Mouse (Mus musculus): ENCODE data around the gene Gm42957. TPM values are rescaled to one million over a fixed set of nuclear protein-coding genes. Genes with fewer than 3 reads are reported as not detected.
"Not testable (repeated sequence)": the region's sequence is repeated elsewhere in the genome, so short reads cannot be mapped to it uniquely, and the experiment has no call there.

The Gm42957 gene
- polyA plus RNA-seq, 1 experiment from 2014 or later, result not detected

- 81% methylated on average over 7 of the region's 7 CpGs for WGBS (ENCODE audit: insufficient replicate concordance)
- H3K9me3 ChIP-seq (replicated peaks; ENCODE audit: control insufficient read depth, low read length); ATAC-seq (replicated peaks; ENCODE audit: insufficient number of reproducible peaks, low FRiP score, low TSS enrichment); H3K27me3 ChIP-seq (ENCODE audit: control insufficient read depth, insufficient read depth, low read length); H3K4me2 ChIP-seq; H3K9ac ChIP-seq (ENCODE audit: low read depth, low read length); H3K36me3 ChIP-seq (ENCODE audit: control insufficient read depth, insufficient read depth, low read length); H3K27ac ChIP-seq (ENCODE audit: low read depth, low read length); H3K4me3 ChIP-seq (ENCODE audit: low read depth, low read length): not testable (repeated sequence)
- peaks cover 10% of the 10 kb centered on the region; the same call in 1 of the 2 replicates for H3K4me1 ChIP-seq (ENCODE audit: control insufficient read depth, insufficient read depth, low read length)
Measured at GRCm38 (mm10) chr3:96665732-96666363, 30.6 kb downstream of the Gm42957 start.

- ATAC-seq (replicated peaks; ENCODE audit: insufficient number of reproducible peaks, low FRiP score, low TSS enrichment), result no peak
- Histone ChIP-seq H3K4me3 (ENCODE audit: low read depth, low read length) (no peak overlapping the region), H3K36me3 (ENCODE audit: control insufficient read depth, insufficient read depth, low read length) (no peaks in the 10 kb centered on the region), H3K9me3 (replicated peaks; ENCODE audit: control insufficient read depth, low read length) (no peaks in the 10 kb centered on the region), H3K9ac (ENCODE audit: low read depth, low read length) (no peak overlapping the region), H3K4me2 (no peak overlapping the region), H3K27me3 (ENCODE audit: control insufficient read depth, insufficient read depth, low read length) (peaks cover 7% of the 10 kb centered on the region), H3K27ac (ENCODE audit: low read depth, low read length) (no peak overlapping the region), H3K4me1 (ENCODE audit: control insufficient read depth, insufficient read depth, low read length) (peaks cover 10% of the 10 kb centered on the region; the same call in 1 of the 2 replicates)
- WGBS (ENCODE audit: insufficient replicate concordance), result 85% methylated on average over 5 of the region's 5 CpGs
Measured at GRCm38 (mm10) chr3:96666916-96667315, 31.6 kb downstream of the Gm42957 start.

GRCm38 (mm10) chr3:96667316-96667715 lies 32.0 kb downstream of the Gm42957 start:
- H3K9ac ChIP-seq (ENCODE audit: low read depth, low read length), result no peak overlapping the region
- WGBS (ENCODE audit: insufficient replicate concordance), result 30% methylated on average over 1 of the region's 1 CpGs
- no peak overlapping the region for H3K27ac ChIP-seq (ENCODE audit: low read depth, low read length)

GRCm38 (mm10) chr3:96668424-96669067 lies 33.3 kb downstream of the Gm42957 start:
- Histone ChIP-seq H3K9me3 (replicated peaks; ENCODE audit: control insufficient read depth, low read length) (no peaks in the 10 kb centered on the region), H3K4me2 (no peak overlapping the region), H3K27me3 (ENCODE audit: control insufficient read depth, insufficient read depth, low read length) (peaks cover 4% of the 10 kb centered on the region; the same call in 1 of the 2 replicates), H3K36me3 (ENCODE audit: control insufficient read depth, insufficient read depth, low read length) (no peaks in the 10 kb centered on the region), H3K4me3 (ENCODE audit: low read depth, low read length) (no peak overlapping the region), H3K4me1 (ENCODE audit: control insufficient read depth, insufficient read depth, low read length) (peaks cover 6% of the 10 kb centered on the region; the same call in 1 of the 2 replicates), H3K9ac (ENCODE audit: low read depth, low read length) (no peak overlapping the region), H3K27ac (ENCODE audit: low read depth, low read length) (no peak overlapping the region)
- 89% methylated on average over 5 of the region's 5 CpGs for WGBS (ENCODE audit: insufficient replicate concordance)
- no peak for ATAC-seq (replicated peaks; ENCODE audit: insufficient number of reproducible peaks, low FRiP score, low TSS enrichment)

More at GRCm38 (mm10) chr3:96667316-96667715, 32.0 kb downstream of the Gm42957 start:
- Histone ChIP-seq H3K4me1 (ENCODE audit: control insufficient read depth, insufficient read depth, low read length) (peaks cover 10% of the 10 kb centered on the region; the same call in 1 of the 2 replicates), H3K27me3 (ENCODE audit: control insufficient read depth, insufficient read depth, low read length) (peaks cover 7% of the 10 kb centered on the region), H3K36me3 (ENCODE audit: control insufficient read depth, insufficient read depth, low read length) (no peaks in the 10 kb centered on the region), H3K9me3 (replicated peaks; ENCODE audit: control insufficient read depth, low read length) (no peaks in the 10 kb centered on the region), H3K4me2 (no peak overlapping the region), H3K4me3 (ENCODE audit: low read depth, low read length) (no peak overlapping the region)
- ATAC-seq (replicated peaks; ENCODE audit: insufficient number of reproducible peaks, low FRiP score, low TSS enrichment), result no peak

- Histone ChIP-seq H3K4me2 (peak within 1 kb of the TSS; percentile 87), H3K9me3 (replicated peaks; ENCODE audit: control insufficient read depth, low read length) (no peaks in the 10 kb centered on the region), H3K9ac (ENCODE audit: low read depth, low read length) (peak within 1 kb of the TSS; percentile 22; the same call in 1 of the 2 replicates), H3K27ac (ENCODE audit: low read depth, low read length) (no peak within 1 kb of the TSS), H3K27me3 (ENCODE audit: control insufficient read depth, insufficient read depth, low read length) (peaks cover 4% of the 10 kb centered on the region; the same call in 1 of the 2 replicates), H3K4me3 (ENCODE audit: low read depth, low read length) (peak within 1 kb of the TSS; percentile 47), H3K4me1 (ENCODE audit: control insufficient read depth, insufficient read depth, low read length) (0 out of 2 replicates have a peak, but pooled peaks cover 2% of the 10 kb centered on the region), H3K36me3 (ENCODE audit: control insufficient read depth, insufficient read depth, low read length) (no peaks in the 10 kb centered on the region)
- ATAC-seq (replicated peaks; ENCODE audit: insufficient number of reproducible peaks, low FRiP score, low TSS enrichment), result peak; percentile 86
- WGBS (ENCODE audit: insufficient replicate concordance), result 5% methylated on average over 35 of the region's 35 CpGs
Measured at GRCm38 (mm10) chr3:96669727-96670468, 34.6 kb downstream of the Gm42957 start, which contains the start of gene Ankrd35. TSS of gene Ankrd35 (plus strand) at chr3:96670131.

GRCm38 (mm10) chr3:96671519-96671918 lies 36.2 kb downstream of the Gm42957 start:
- no peak for ATAC-seq (replicated peaks; ENCODE audit: insufficient number of reproducible peaks, low FRiP score, low TSS enrichment)
- Histone ChIP-seq H3K4me3 (ENCODE audit: low read depth, low read length) (no peak overlapping the region), H3K4me1 (ENCODE audit: control insufficient read depth, insufficient read depth, low read length) (0 out of 2 replicates have a peak, but pooled peaks cover 2% of the 10 kb centered on the region), H3K27me3 (ENCODE audit: control insufficient read depth, insufficient read depth, low read length) (peaks cover 4% of the 10 kb centered on the region; the same call in 1 of the 2 replicates), H3K4me2 (no peak overlapping the region), H3K9me3 (replicated peaks; ENCODE audit: control insufficient read depth, low read length) (no peaks in the 10 kb centered on the region), H3K9ac (ENCODE audit: low read depth, low read length) (no peak overlapping the region), H3K36me3 (ENCODE audit: control insufficient read depth, insufficient read depth, low read length) (no peaks in the 10 kb centered on the region), H3K27ac (ENCODE audit: low read depth, low read length) (no peak overlapping the region)
- WGBS (ENCODE audit: insufficient replicate concordance), result 86% methylated on average over 5 of the region's 5 CpGs

- Histone ChIP-seq H3K4me2 (no peak overlapping the region), H3K27ac (ENCODE audit: low read depth, low read length) (no peak overlapping the region), H3K4me3 (ENCODE audit: low read depth, low read length) (no peak overlapping the region), H3K27me3 (ENCODE audit: control insufficient read depth, insufficient read depth, low read length) (peaks cover 4% of the 10 kb centered on the region; the same call in 1 of the 2 replicates), H3K9me3 (replicated peaks; ENCODE audit: control insufficient read depth, low read length) (no peaks in the 10 kb centered on the region), H3K9ac (ENCODE audit: low read depth, low read length) (no peak overlapping the region), H3K36me3 (ENCODE audit: control insufficient read depth, insufficient read depth, low read length) (no peaks in the 10 kb centered on the region), H3K4me1 (ENCODE audit: control insufficient read depth, insufficient read depth, low read length) (0 out of 2 replicates have a peak, but pooled peaks cover 2% of the 10 kb centered on the region)
- 55% methylated on average over 4 of the region's 4 CpGs for WGBS (ENCODE audit: insufficient replicate concordance)
- no peak for ATAC-seq (replicated peaks; ENCODE audit: insufficient number of reproducible peaks, low FRiP score, low TSS enrichment)
Measured at GRCm38 (mm10) chr3:96673514-96673913, 38.2 kb downstream of the Gm42957 start.

- H3K36me3 ChIP-seq (ENCODE audit: control insufficient read depth, insufficient read depth, low read length), result no peaks in the 10 kb centered on the region
- no peak overlapping the region for H3K4me2 ChIP-seq
- peaks cover 4% of the 10 kb centered on the region for H3K27me3 ChIP-seq (ENCODE audit: control insufficient read depth, insufficient read depth, low read length)
- 56% methylated on average over 8 of the region's 8 CpGs for WGBS (ENCODE audit: insufficient replicate concordance)
- no peak overlapping the region for H3K27ac ChIP-seq (ENCODE audit: low read depth, low read length)
- ATAC-seq (replicated peaks; ENCODE audit: insufficient number of reproducible peaks, low FRiP score, low TSS enrichment), result no peak
- H3K4me3 ChIP-seq (ENCODE audit: low read depth, low read length), result no peak overlapping the region
- 0 out of 2 replicates have a peak, but pooled peaks cover 7% of the 10 kb centered on the region for H3K4me1 ChIP-seq (ENCODE audit: control insufficient read depth, insufficient read depth, low read length)
- no peaks in the 10 kb centered on the region for H3K9me3 ChIP-seq (replicated peaks; ENCODE audit: control insufficient read depth, low read length)
- no peak overlapping the region for H3K9ac ChIP-seq (ENCODE audit: low read depth, low read length)
Measured at GRCm38 (mm10) chr3:96674442-96674841, 39.2 kb downstream of the Gm42957 start.

Measured in heart, embryonic 11.5 days (tissue).